Mouse (Mus musculus) G1E (cell line): ENCODE data around the gene Recql5. TPM values are rescaled to one million over a fixed set of nuclear protein-coding genes. Genes with fewer than 3 reads are reported as not detected.

ENCODE experiments used
- ATAC-seq: 2 replicates; pipeline ENCODE4 v1.8.0; 2016; ENCODE audit warnings: mild to moderate bottlenecking; ENCODE audit not compliant: insufficient number of reproducible peaks, poor library complexity, low FRiP score, severe bottlenecking; ENCODE audit errors: extremely low read depth
- DNase-seq: peaks from one replicate; pipeline ENCODE4 v3.0.0; 2012; ENCODE audit warnings: low spot score
- H3K27me3 ChIP-seq: 2 replicates; pipeline ENCODE4 v1.6.1; 2012; ENCODE audit warnings: mild to moderate bottlenecking, low read length, inconsistent platforms; ENCODE audit not compliant: insufficient read depth
- H3K36me3 ChIP-seq: replicated peaks from 2 replicates; pipeline ENCODE3; 2012; ENCODE audit warnings: mild to moderate bottlenecking, inconsistent platforms
- H3K4me1 ChIP-seq: 2 replicates; pipeline ENCODE4 v1.6.1; 2012; ENCODE audit warnings: low read depth, low read length, inconsistent platforms, mixed read lengths; ENCODE audit not compliant: insufficient read depth
- H3K4me3 ChIP-seq: 2 replicates; pipeline ENCODE4 v1.5.1; 2012; ENCODE audit warnings: low read depth, mild to moderate bottlenecking, inconsistent platforms, low read length, moderate library complexity, mixed read lengths
- H3K9me3 ChIP-seq: replicated peaks from 2 replicates; pipeline ENCODE4 v1.6.1; 2012; ENCODE audit warnings: inconsistent platforms
- CTCF ChIP-seq: IDR thresholded peaks from 2 replicates; pipeline ENCODE4 v1.5.1; 2012; ENCODE audit warnings: low read depth, low read length, inconsistent platforms, mixed read lengths
- GATA1 ChIP-seq: IDR thresholded peaks from 2 replicates; pipeline ENCODE4 v1.6.1; 2012; ENCODE audit warnings: borderline replicate concordance, low read length, inconsistent platforms, mixed read lengths
- GATA2 ChIP-seq: IDR thresholded peaks from 2 replicates; pipeline ENCODE4 v1.6.1; 2012; ENCODE audit warnings: low read depth, low read length, inconsistent platforms, borderline replicate concordance
- POLR2AphosphoS5 ChIP-seq: IDR thresholded peaks from 2 replicates; pipeline ENCODE4 v1.6.1; 2012; ENCODE audit warnings: low read depth, low read length, inconsistent platforms; ENCODE audit not compliant: insufficient replicate concordance
- TAL1 ChIP-seq: conservative IDR thresholded peaks from 2 replicates; pipeline ENCODE4 v1.6.1; 2012; ENCODE audit warnings: low read depth, low read length, inconsistent platforms, mixed read lengths
- polyA plus RNA-seq: library from polyadenylated mRNA; stranded (reverse); fragments of >175 nt; gene quantifications from 2 replicates; pipeline ENCODE4 v1.2.3, GENCODE M21; 2012
- total RNA-seq, 2 experiments: library from RNA; stranded (forward) in 1 of 2; stranded (reverse) in 1 of 2; fragments of 200-1000 nt in 1 of 2; fragments of >200 nt in 1 of 2; fragmentation: Nextera tagmentation in 1 of 2; gene quantifications; 2 replicates each; pipeline ENCODE4 v1.2.3; 2014 to 2017

Gene Recql5
- total and polyA plus RNA-seq, 3 experiments = 16.0 to 24.9 (median 17.4) TPM

- ATAC-seq = no peak
- Histone ChIP-seq H3K4me1 (no peaks in the 10 kb centered on the region), H3K27me3 (no peaks in the 10 kb centered on the region)
Measured at GRCm38 (mm10) chr11:115956453-115956852, 23.2 kb upstream of the Recql5 start.

GRCm38 (mm10) chr11:115955195-115955858, 22.1 kb upstream of the Recql5 start:
- Histone ChIP-seq H3K9me3 (no peaks in the 10 kb centered on the region), H3K27me3 (no peaks in the 10 kb centered on the region), H3K4me3 (no peak overlapping the region), H3K36me3 (peaks cover 93% of the 10 kb centered on the region), H3K4me1 (no peaks in the 10 kb centered on the region)
- DNase-seq = no peak
- ATAC-seq = no peak
- no peak for TF ChIP-seq CTCF
- TF ChIP-seq GATA2 = no peak
- TF ChIP-seq TAL1 = no peak
- TF ChIP-seq GATA1 = no peak
- no peak for TF ChIP-seq POLR2AphosphoS5

More at GRCm38 (mm10) chr11:115956453-115956852, 23.2 kb upstream of the Recql5 start:
- no peak for DNase-seq
- H3K9me3 ChIP-seq = no peaks in the 10 kb centered on the region
- no peak for TF ChIP-seq GATA1
- no peak for TF ChIP-seq CTCF
- TF ChIP-seq GATA2 = no peak
- TF ChIP-seq TAL1 = no peak
- TF ChIP-seq POLR2AphosphoS5 = no peak
- no peak overlapping the region for H3K4me3 ChIP-seq
- peaks cover 93% of the 10 kb centered on the region for H3K36me3 ChIP-seq

- no peaks in the 10 kb centered on the region for H3K9me3 ChIP-seq
- H3K4me3 ChIP-seq = no peak overlapping the region
- peaks cover 93% of the 10 kb centered on the region for H3K36me3 ChIP-seq
- DNase-seq = no peak
- H3K4me1 ChIP-seq = no peaks in the 10 kb centered on the region
- TF ChIP-seq GATA2 (no peak), GATA1 (no peak), TAL1 (no peak), CTCF (no peak), POLR2AphosphoS5 (no peak)
- ATAC-seq = no peak
- no peaks in the 10 kb centered on the region for H3K27me3 ChIP-seq
Measured at GRCm38 (mm10) chr11:115954712-115955111, 21.4 kb upstream of the Recql5 start.

- H3K27me3 ChIP-seq = no peaks in the 10 kb centered on the region
- no peak overlapping the region for H3K4me3 ChIP-seq
- no peaks in the 10 kb centered on the region for H3K4me1 ChIP-seq
- TF ChIP-seq POLR2AphosphoS5 (no peak), TAL1 (no peak), CTCF (no peak), GATA2 (no peak), GATA1 (no peak)
- H3K36me3 ChIP-seq = peaks cover 100% of the 10 kb centered on the region
- ATAC-seq (no peak), DNase-seq (no peak)
- no peaks in the 10 kb centered on the region for H3K9me3 ChIP-seq
Measured at GRCm38 (mm10) chr11:115950719-115951118, 17.4 kb upstream of the Recql5 start.

- Histone ChIP-seq H3K27me3 (no peaks in the 10 kb centered on the region), H3K4me3 (no peak overlapping the region), H3K36me3 (peaks cover 100% of the 10 kb centered on the region), H3K4me1 (no peaks in the 10 kb centered on the region), H3K9me3 (no peaks in the 10 kb centered on the region)
- no peak for DNase-seq
- ATAC-seq = no peak
- no peak for TF ChIP-seq CTCF
- no peak for TF ChIP-seq GATA2
- no peak for TF ChIP-seq POLR2AphosphoS5
- TF ChIP-seq TAL1 = no peak
- TF ChIP-seq GATA1 = no peak
Measured at GRCm38 (mm10) chr11:115948316-115948715, 15.0 kb upstream of the Recql5 start.

- H3K4me1 ChIP-seq = no peaks in the 10 kb centered on the region
- TF ChIP-seq GATA2 (no peak), CTCF (no peak), POLR2AphosphoS5 (no peak), TAL1 (no peak), GATA1 (no peak)
- H3K36me3 ChIP-seq = peaks cover 100% of the 10 kb centered on the region
- no peaks in the 10 kb centered on the region for H3K27me3 ChIP-seq
- ATAC-seq (no peak), DNase-seq (no peak)
- no peaks in the 10 kb centered on the region for H3K9me3 ChIP-seq
- no peak overlapping the region for H3K4me3 ChIP-seq
Measured at GRCm38 (mm10) chr11:115946221-115946828, 13.0 kb upstream of the Recql5 start.
